Mouse (Mus musculus) urinary bladder, postnatal 10 days (tissue): ENCODE measurements around the gene Gm21985.
"Not testable (repeated sequence)": the region's sequence is repeated elsewhere in the genome, so short reads cannot be mapped to it uniquely, and the experiment has no call there.

Experiments used
- DNase-seq: peaks from one replicate; pipeline ENCODE4 v3.0.0; 2022; ENCODE audit warnings: low spot score

Gm21985 gene

DNA sequence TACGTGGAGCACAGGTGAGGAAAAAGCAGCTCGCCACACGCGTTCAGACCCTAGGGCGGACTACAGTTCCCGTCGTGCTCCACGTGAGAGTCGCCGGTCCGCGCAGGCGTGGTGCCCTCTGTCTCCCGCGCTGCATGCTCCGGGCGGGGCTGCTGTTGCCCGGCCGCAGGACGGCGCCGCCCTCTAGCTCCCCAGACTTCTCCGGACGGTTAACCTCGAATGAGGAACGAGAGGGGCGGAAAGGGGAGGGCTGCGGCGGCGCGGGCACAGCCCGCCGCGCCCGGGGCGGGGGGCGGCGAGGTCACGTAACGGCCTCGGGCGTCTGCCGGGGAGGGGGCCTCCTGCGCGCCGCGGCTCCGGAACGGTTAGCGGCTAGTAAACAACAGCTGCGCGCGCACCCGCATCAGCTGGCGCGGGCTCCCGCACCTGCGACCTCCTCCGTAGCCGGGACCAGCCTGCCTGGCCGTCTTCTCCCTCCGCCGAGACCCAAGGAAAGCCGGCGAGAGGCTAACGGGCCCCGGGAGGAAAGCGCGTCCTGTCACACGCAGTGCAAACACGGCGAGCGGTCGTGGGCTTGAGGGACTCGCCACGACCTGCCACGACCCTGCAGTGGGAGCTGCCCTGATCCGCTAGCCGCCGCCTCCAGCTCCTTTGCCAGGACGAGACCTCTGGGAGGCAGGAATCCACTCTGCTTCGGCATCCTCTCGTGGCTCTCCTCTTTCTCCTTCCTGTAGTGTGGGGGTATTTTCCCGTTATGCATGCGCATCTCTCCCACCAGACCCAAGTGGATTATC, 469 bp upstream of the Gm21985 start, which contains the start of gene Slc12a6:
TSS of gene Slc12a6 (plus strand) at position 378 of the 794 bp plus-strand sequence.
- DNase-seq: peak; percentile 76

DNA sequence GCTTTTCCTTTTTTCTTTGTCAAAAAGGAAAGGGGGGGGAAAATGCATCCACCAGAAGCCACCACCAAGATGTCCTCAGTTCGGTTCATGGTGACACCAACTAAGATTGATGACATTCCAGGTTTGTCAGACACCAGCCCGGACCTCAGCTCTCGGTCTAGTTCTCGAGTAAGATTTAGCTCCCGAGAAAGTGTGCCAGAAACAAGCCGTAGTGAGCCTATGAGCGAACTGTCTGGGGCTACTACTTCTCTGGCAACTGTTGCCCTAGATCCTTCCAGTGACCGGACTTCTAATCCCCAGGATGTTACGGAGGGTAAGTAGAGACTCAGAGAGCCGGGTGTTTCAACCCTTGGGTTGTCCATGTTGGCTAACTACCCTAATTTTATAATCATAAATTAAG, 666 bp downstream of the Gm21985 start:
- no peak for DNase-seq

DNA sequence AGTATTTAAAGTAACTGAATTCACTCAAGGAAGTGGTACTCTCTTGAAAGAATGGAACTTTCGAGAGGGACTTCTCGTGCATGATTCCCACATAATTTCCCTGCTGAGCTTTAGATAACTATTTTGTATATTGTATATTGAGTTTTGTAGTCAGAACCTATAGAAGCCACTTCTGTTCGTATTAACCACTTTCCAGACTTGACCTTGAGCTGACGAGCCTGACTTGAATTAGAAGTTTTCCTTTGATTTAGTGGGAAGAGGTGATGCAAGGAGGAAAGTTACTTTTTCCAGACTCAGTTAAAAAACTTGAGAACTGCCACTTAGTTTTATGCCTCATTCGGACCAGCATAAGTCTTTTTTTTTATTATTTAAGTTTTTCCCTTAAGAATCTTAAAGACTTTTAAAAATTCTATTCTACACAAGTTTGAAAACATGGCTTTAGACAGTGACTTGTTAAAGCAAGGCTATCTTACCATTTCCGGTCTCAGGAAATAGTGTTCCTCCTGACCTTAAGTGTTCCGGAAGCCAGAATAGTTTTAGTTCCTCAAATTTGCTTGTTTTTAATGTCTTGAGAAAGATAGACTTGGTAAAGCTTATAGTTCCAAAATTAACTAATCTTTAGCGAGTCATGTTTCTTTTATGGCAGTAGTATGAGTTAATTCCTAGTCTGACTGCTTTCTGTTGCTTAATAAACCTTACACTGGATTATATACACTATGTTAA, 1.6 kb downstream of the Gm21985 start:
- DNase-seq: no peak

DNA sequence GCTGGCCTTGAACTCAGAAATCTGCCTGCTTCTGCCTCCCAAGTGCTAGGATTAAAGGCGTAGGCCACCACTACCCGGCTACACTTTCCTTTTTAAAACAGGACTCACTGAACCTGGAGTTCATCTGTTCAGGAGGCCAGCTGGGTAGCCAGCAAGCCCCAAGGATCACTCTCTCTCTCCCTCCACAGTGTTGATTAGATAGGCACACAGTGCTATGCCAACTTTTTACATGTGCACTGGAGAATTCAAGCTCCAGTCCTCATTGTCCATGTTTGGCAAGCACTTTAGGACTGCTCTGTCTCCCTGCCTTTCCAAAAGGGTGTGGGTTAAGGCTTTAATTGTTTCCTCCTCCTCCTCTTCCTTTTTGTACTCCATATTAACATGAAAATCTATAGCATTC, 3.9 kb downstream of the Gm21985 start:
- DNase-seq: no peak

DNA sequence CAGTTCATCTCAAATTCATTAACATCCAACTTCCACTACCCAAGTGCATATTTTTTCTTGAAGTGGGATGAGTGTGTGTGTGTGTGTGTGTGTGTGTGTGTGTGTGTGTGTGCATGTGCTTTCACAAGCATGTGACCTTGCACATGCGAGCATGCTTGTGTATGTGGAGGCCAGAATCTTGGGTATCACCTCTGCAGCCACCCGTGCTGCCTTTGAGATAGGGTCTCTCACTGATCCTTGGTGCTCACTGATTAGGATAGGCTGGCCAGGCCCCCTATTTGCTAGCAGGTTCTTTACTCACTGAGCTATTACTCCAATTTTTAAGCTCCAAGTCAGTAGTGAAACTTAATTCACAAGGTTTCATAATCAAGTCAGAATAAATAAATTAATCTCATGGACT, 6.8 kb downstream of the Gm21985 start:
- no peak for DNase-seq

DNA sequence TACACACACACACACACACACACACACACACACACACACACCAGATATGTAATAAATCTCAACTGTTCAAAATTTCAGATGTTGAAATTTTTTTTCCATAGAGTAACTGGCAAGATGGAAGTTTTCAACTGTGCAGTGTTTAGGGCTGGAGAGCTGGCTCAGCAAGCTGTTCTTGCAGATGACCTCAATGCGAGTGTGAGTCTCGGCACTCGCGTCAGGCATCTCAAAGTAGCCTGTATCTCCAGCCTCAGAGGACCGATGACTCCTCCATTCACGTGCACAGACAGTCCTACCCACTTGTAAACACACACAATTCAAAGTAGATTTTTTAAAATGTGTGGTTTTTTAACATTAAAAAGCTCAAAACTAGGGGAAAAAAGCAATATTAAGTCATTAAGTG, 7.4 kb downstream of the Gm21985 start:
- no peak for DNase-seq

DNA sequence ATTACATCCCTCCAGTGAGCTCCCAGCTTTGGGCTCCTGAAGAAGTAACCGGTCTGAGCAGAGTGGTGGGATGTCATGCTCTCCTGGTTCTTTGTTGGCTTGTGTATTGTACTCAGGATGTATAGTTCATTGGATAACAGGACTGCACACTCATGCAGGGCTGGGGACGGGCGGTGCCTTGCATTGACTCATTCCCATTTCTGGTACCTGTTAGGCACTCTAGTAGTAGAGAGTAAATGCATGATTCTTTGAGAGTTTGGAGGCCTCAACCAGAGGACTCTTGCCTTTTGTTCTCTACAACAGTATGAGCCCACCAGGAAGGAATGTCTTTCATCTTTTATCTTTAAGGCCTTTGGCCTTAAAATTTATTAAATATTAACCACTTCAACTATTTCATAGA, 10.8 kb downstream of the Gm21985 start:
- no peak for DNase-seq

DNA sequence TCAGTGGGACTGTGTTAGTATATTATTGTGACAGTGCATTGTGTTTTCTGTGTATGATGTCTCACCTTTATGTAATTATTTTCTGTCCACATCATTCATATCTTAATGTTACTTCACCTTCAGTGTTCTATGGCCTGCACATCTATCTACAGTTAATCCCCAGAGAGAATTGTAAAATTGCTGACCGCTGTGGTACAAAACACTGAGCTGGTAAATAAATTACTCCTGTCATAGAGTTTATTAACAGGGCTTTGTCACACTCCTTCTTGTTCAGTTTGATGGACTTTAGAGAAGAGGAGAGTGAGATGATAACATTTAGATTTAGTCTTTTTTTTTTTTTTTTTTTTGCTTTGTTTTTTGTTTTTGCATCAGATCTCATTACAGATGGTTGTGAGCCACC, 16.7 kb downstream of the Gm21985 start:
- no peak for DNase-seq

DNA sequence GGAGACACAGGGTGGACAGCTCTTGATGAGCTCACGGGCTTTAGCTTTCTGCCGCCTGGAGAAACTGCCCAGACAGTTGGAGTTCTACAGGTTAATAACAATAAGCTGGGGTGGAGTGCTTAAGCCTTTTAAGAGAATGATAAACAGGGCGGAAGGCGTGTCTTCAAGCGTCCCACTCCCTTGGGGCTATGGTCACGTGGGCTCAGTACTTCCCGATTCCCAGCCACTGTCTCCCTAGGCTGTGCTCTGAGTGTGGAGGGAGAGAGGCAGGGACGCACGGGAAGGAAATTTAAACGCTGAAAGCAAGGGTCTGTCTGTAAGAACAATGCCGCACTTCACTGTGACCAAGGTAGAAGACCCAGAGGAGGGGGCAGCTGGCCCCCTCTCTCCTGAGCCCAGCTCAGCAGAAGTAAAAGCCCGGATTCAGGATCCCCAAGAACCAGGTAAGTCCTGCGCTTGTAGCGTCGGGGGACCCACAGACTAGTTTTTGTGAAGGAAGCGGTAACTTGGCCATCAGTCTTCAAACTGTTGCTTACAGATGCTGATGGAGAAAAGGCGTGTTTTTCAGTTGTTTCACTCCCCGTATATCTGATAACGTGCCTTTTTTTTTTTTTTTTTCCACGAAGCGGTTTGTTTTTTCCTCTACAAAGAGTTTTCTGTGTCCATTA, 18.4 kb downstream of the Gm21985 start:
- DNase-seq: no peak

DNA sequence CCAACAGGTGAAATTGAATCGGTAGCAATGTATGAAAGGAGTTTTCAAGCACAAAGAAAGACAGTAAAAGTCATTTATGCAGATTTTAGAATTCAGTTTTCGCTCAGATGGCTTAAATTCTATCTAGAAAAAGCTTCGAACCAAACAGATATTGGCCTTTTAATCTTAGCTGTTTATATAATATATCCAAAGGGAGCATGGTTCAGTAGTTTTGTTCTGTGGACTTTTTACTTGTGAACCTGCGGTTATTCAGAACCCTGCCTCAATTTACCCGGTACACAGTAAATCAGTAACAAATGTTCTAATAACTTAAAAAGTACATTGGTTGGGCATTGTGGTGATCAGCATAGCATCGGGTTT, 18.9 kb downstream of the Gm21985 start:
- no peak for DNase-seq

DNA sequence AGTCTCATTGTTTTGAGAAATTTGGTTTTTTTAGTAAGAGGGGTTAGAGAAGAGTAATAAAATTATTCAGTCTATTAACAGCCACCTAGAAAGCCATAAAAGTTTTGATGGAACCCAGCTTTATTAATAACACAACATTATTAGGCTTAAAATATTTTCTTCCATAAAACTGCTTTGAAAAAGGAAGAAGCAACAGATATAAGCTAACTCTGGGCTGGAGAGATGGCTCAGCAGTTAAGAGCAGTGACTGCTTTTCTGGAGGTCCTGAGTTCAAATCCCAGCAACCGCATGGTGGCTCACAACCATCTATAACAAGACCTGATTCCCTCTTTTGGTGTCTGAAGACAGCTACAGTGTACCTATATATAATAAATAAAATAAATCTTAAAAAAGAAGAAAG, 19.9 kb downstream of the Gm21985 start:
- DNase-seq: not testable (repeated sequence)

DNA sequence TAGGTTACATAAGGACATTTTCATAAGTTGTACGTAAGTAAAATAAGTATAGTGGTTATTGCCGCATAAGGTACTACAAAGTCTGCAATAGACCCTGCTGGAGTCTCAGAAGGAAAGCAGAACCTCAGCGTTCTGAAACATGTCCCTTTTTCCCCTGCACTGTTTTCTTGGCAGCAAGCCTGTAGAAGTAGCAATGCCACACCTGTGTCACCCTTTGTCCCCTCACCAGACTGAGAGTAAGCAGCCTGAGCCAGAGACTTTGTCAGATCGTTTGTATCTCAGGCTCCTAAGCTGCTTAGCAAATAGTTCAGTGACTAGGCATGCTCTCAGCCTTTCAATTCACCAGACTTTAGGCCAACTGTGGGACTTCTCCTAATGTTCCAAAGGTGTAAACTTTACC, 20.9 kb downstream of the Gm21985 start:
- no peak for DNase-seq

DNA sequence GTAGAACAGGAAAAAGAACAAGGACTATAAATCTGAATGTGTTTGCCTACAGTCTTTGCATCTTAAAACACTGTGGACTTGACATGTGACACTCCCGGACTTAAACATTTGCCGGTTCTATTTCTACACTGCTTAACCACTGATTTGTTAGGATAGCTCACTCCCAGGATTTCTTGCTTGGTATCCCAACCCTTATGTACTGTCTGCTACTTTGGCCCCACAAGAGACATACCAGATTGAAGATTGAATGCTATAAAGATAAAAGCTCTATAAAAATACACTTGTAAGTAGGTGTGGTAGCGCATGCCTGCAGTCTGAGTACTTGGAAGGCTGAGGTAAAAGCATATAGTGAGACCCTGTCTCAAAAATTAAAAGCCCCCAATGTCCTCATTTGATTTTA, 23.4 kb downstream of the Gm21985 start:
- DNase-seq: no peak

DNA sequence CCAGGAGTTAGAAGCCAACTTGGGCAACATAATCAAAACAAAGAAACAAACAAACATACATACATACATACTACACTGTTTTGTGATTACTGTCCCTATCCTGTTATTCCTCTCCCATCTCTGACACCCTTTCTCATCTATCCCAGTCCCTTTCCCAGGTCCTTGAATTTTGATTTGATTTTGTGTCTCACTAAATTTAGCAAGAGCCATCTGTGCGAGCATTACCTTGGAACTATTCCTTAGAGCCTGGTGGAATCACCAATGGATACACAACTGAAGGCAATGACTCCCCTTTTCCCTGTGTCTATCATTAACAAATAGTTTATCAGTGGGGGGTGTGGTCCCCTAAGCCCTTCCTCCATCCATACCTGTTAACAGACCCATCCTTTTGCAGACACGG, 26.7 kb downstream of the Gm21985 start:
- DNase-seq: no peak

DNA sequence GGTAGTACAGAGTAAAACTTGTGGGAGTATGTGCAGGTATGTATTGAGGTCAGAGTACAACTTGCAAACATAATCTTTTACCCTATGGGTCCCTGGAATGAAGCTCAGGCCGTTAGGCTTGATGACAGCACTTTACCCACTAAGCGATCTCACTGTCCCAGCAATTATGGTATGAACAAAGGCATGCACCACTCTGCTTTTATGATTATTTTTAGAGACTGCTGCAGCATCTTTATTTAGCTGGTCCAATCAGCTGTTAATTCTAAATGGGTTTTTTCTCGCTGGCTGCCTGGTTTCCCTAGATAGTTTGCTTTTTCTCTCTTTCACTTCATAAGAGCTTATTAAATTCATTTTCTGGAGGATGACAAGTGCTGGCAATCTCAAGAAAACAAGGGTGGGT, 30.1 kb downstream of the Gm21985 start:
- DNase-seq: no peak

DNA sequence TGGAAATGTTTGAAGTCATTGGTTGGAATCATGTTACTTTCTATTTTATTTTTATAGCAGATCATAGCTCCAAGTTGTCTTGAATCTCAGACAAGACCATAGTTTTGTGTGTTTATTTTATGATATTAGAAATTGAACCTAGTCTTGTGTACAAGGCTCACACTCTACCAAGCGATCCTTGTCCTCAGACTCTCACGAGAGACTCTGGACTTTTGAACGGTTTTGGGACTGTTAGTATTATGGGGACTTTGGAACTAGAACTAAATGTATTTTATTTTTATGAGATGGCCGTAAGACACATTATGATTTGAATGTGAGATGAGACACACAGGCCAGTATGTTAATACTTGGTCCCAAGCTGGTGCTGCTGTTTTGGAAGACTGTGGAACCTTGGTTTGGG, 32.1 kb downstream of the Gm21985 start:
- DNase-seq: no peak

DNA sequence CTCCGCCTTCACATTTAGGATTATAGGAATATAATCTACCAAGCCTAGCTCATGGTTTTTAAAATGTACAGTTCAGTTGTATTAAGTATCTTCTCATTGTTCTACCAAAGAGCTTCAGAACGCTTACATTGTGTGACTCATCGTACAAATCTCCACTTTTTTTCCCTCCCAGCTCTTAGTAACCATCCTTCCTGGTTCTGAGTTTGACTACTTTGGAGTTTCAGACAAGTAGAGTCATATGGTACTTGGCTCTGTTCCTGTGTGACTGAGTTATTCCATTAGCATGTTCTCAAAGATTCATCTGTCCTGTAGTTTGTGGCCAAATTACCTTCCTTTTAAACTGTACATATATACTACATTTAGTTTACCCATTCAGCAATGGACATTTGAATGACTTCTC, 42.6 kb downstream of the Gm21985 start:
- no peak for DNase-seq

DNA sequence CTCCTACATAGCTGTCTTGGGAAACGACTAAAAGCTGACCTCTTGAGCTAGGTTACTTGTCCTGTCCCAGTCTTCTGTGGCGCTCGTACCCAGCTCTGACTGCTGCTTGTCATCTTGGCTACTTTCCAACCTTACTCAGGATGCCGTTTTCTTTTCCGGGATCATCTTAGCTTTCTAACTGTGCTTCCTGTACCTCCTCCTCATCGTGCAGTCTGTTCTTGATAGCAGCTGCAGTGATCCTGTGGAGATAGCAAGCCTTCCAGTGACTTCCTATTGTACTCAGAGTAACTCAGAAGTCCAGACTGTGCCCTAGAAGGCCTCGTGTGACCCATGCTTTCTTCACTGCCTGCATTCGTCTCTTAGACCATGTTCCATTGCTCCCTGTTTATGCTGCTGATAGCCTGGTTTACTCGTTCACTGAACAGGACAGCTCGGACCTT, 43.1 kb downstream of the Gm21985 start:
- no peak for DNase-seq

DNA sequence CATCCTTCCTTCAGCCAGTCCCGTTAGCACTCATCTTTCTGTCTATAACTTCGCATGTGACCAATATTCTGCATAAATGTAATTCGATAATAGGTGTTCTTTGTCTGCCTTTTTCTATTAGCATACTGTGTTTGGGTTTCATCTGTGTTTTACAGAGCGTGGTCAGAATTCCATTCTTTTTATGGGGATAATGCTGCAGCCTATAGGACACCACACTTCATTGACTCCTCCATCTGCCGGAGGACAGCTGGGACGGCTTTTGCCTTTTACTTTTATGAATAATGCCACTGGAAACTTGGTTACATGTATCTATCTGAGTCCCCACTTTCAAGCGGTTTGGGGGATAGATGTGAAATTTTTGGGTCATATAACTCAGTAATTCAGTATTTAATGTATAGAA, 49.5 kb downstream of the Gm21985 start:
- DNase-seq: no peak

DNA sequence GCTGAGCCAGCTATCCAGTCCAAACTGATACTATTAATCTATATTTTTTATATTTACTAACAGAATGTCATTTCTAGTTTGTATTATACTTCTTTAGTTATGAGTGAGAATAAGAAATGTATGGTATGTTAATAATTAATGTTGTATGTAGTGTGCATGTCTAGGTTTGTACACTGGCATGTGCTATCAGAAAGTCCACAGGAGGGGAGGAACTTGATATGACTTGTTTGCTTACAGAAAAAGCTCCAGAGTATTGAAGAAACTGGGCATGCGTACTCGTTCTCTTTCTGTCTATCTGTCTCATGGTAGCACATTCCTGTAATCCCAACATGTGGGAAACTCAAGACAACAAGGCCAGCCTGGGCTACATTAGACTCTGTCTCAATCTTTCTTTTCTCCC, 52.1 kb downstream of the Gm21985 start:
- DNase-seq: no peak

DNA sequence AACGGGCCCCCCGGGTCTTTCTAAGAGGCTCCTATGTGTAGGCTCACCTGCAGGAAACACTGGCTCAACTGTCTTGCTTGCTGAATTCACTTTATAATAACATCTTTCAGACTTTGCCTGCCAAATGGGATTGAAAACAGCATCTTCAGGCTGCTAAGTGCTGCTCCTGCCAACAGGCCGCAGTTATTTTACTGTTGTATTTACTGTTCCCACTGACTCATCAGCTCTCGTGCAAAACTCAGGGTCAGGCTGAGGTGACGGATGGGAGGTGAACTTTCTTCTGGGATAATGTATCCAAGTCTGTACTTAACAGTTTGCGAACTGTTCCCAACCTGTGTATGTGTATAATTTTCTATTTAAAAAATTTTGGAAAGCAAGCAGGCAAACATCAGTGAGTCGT, 52.8 kb downstream of the Gm21985 start:
- no peak for DNase-seq

DNA sequence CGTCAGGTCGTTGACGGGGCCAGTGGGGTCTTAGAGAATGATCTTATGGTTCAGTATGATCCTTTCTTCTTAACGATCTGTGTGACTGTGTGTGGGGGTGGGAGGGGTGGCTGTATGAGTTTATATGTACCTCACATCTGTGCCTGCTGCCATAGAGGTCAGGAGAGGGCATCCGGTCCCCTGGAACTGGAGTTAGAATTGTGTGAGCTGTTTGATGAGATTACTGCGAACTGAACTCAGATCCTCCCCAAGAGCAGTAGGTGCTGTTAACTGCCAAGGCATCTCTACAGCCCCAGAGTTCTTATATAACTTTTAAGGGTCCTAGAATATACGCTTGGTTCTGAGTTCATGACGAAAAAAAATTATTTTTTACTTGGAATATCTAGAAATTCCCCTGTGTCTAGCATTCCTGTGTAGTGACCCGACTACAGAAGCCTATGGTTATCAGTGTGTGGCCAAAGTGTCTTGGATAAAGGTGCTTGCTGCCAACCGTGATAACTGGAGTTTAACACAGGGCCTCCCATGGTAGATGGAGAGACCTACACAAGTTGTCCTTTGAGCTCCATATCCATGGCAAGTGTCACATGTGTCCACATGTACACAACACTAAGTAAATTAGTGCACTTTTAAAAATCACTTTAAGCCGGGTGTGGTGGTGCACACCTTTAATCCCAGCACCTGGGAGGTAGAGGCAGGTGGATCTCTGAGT, 62.1 kb downstream of the Gm21985 start:
- DNase-seq: no peak
